Mouse (Mus musculus): ENCODE data around the gene Mrps27. TPM values are rescaled to one million over a fixed set of nuclear protein-coding genes. Genes with fewer than 3 reads are reported as not detected.
"Not testable (repeated sequence)": the region's sequence is repeated elsewhere in the genome, so short reads cannot be mapped to it uniquely, and the experiment has no call there.

Mrps27 gene
- polyA plus RNA-seq, 1 experiment = 9.3 TPM

DNA sequence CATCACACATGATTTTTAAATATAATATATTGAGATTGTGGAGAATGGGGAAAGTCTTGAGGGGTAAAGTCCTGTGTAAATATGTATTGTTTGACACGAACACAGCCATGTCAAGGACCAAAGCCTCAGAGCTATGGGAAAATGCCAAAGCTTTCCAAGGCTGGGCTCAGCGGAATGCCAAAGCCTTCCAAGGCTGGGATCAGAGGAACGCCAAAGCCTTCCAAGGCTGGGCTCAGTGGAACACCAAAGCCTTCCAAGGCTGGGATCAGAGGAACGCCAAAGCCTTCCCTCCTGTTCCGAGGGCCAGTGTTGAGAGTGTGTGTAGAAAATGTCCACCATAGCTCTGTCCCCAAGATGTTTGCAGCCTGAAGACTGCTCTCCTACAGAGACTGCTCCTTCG is 28.2 kb upstream of the Mrps27 start:
- Histone ChIP-seq H3K9me3 (no peaks in the 10 kb centered on the region), H3K27me3 (replicated peaks) (no peaks in the 10 kb centered on the region), H3K4me3 (replicated peaks) (no peak overlapping the region), H3K4me1 (peaks cover 66% of the 10 kb centered on the region), H3K36me3 (replicated peaks; ENCODE audit: low read length) (peaks cover 34% of the 10 kb centered on the region)
- TF ChIP-seq FLI1 (IDR thresholded peaks at IDR 0.05; ENCODE audit: low read length) (no peak), GATA1 (IDR thresholded peaks at IDR 0.05; ENCODE audit: borderline replicate concordance, low read length) (no peak)

DNA sequence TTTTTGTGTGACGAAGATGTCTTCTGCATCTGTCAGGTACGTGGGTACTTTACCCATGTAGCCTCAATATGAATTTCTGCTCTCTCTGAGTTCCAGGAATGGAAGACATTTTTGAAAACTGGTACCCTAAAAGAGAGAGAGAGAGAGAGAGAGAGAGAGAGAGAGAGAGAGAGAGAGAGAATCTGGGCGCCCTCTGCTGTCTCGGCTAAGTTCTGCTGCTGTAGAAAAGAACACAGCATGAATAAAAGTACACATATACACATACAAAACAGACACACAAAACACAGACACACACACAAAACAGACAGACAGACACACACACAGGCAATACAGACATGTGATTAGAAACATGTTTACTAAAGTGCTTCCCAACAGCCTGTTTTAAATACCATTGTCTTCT is 27.5 kb upstream of the Mrps27 start:
- Histone ChIP-seq H3K4me1 (peaks cover 66% of the 10 kb centered on the region), H3K9me3 (no peaks in the 10 kb centered on the region), H3K27me3 (replicated peaks) (no peaks in the 10 kb centered on the region), H3K4me3 (replicated peaks) (no peak overlapping the region), H3K36me3 (replicated peaks; ENCODE audit: low read length) (peaks cover 41% of the 10 kb centered on the region)
- no peak for TF ChIP-seq GATA1 (IDR thresholded peaks at IDR 0.05; ENCODE audit: borderline replicate concordance, low read length)
- no peak for TF ChIP-seq FLI1 (IDR thresholded peaks at IDR 0.05; ENCODE audit: low read length)

DNA sequence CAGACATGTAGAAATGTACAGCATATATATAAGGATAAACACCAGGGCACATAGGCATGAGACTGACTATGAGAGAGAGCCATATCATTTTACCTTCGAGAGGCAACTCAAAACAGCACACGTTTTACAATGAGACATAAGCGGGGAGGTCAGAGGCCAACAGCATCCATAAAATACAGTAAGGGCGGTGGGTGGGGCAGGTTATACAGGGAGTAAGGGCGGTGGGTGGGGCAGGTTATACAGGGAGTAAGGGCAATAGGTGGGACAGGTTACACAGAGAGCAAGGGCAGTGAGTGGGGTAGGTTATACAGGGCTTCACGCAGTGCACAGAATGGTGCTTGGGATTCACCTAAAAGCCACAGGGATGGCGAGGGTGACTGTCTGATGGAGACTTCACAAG is 24.1 kb upstream of the Mrps27 start:
- TF ChIP-seq GATA1 (IDR thresholded peaks at IDR 0.05; ENCODE audit: borderline replicate concordance, low read length) = no peak
- no peaks in the 10 kb centered on the region for H3K9me3 ChIP-seq
- peaks cover 51% of the 10 kb centered on the region for H3K4me1 ChIP-seq
- no peak overlapping the region for H3K4me3 ChIP-seq (replicated peaks)
- H3K36me3 ChIP-seq (replicated peaks; ENCODE audit: low read length) = peaks cover 72% of the 10 kb centered on the region
- H3K27me3 ChIP-seq (replicated peaks) = no peaks in the 10 kb centered on the region

DNA sequence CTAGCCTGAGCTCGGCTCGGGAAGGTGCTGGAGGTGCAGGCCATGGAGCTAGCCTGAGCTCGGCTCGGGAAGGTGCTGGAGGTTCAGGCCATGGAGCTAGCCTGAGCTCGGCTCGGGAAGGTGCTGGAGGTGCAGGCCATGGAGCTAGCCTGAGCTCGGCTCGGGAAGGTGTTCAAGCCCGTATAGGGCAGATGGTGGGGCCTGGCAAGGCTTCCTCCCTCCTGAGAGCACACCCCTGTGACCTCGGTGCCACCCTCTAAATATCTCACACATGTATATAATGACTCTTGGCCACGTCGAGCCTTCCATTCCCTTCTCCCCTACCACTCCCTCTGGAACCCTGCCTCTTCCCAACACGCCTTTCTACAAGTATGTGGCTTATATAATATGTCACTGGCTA is 21.7 kb upstream of the Mrps27 start:
- peaks cover 29% of the 10 kb centered on the region for H3K4me1 ChIP-seq
- peaks cover 91% of the 10 kb centered on the region for H3K36me3 ChIP-seq (replicated peaks; ENCODE audit: low read length)
- not testable (repeated sequence) for H3K27me3 ChIP-seq (replicated peaks); H3K9me3 ChIP-seq; H3K4me3 ChIP-seq (replicated peaks)

DNA sequence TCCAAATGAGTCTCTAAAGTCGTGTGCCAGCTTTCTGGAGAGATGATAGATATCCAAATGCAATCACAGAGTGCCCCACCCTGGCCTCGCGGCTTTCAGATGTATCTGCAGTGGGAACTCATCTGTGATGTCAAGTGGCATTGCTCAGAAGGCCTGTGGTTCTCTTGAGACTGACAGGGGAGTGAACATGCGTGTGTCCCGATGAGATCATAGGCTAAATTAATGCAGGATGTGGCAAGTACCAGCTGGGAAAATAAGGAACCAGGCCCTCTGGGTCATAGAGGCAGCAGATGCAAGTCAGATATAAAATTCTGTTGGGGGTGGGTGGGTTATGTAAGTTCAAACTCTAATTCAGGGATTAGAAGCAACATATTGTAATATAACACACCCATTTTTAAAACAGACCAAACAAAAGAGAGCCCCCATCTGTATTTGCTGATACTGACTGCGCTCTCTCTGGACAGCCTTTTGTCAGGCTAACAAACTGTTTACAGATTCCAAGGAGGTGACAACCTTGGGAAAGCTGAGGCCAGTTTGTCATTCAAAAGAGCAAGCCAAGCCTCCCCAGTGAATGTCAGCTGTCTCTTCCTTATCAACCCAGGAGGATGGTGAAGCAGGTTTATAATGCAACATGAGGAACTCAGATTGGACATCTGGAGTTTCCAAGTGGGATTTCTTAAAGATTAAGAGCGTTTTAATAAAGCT is 20.8 kb upstream of the Mrps27 start:
- H3K9me3 ChIP-seq = no peaks in the 10 kb centered on the region
- no peak for TF ChIP-seq FLI1 (IDR thresholded peaks at IDR 0.05; ENCODE audit: low read length)
- H3K27me3 ChIP-seq (replicated peaks) = no peaks in the 10 kb centered on the region
- H3K36me3 ChIP-seq (replicated peaks; ENCODE audit: low read length) = peaks cover 94% of the 10 kb centered on the region
- H3K4me3 ChIP-seq (replicated peaks) = no peak overlapping the region
- H3K4me1 ChIP-seq = peaks cover 21% of the 10 kb centered on the region

DNA sequence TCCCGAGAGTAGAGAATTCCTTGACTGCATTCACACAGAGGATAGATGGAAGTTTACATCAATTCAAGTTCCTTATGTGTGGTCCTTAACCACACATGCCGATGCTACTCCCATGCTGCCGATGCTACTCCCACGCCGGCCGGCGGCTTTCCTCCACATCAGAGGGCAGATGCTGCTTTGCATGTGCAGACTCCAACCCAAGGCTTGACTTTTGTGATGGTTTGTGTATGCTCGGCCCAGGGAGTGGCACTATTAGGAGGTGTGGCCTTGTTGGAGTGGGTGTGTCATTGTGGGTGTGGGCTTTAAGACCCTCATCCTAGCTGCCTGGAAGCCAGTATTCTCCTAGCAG is 20.3 kb upstream of the Mrps27 start:
- H3K4me3 ChIP-seq (replicated peaks); H3K27me3 ChIP-seq (replicated peaks); H3K9me3 ChIP-seq: not testable (repeated sequence)
- peaks cover 18% of the 10 kb centered on the region for H3K4me1 ChIP-seq
- H3K36me3 ChIP-seq (replicated peaks; ENCODE audit: low read length) = peaks cover 95% of the 10 kb centered on the region

DNA sequence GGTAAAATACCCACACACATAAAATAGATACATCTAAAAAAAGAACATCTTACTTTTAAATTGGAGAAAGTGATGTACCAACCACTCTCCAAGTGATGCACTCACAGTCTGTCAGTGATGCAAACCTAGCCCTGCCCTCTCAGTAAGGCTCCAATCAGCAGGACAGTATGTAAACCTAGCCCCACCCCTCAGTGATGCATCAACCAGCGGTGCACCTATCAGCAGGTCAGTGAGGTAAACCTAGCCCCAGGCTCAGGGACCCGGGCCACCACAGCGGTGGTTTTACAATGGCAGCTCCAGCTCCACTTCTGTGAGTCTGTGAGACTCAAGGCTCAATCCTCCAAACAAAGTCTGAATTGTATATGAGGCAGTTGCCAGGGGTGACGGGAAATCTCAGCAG is 13.3 kb upstream of the Mrps27 start:
- TF ChIP-seq GATA1 (IDR thresholded peaks at IDR 0.05; ENCODE audit: borderline replicate concordance, low read length) (no peak), FLI1 (IDR thresholded peaks at IDR 0.05; ENCODE audit: low read length) (no peak)
- Histone ChIP-seq H3K4me3 (replicated peaks) (no peak overlapping the region), H3K9me3 (no peaks in the 10 kb centered on the region), H3K27me3 (replicated peaks) (no peaks in the 10 kb centered on the region), H3K4me1 (peaks cover 3% of the 10 kb centered on the region; the same call in 1 of the 2 replicates), H3K36me3 (replicated peaks; ENCODE audit: low read length) (peaks cover 95% of the 10 kb centered on the region)

DNA sequence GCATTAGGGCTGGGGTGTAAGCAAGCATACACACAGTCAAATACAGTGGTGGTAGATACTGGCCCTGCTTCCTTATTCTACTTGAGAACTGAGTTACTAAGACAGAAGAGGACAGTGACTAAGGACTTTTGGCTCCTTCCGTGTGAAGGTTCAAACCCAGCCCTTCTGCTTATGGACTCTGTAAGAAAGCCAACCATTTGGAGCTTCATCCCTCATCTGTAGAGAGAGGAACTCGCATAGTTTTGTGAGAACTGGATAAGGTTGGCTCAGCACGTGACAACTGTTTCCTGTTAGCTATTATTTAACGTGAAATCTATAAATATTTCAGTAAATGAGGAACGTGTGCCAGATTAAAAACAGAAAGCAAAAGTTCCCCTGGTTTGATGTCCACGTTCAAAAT is 7.1 kb upstream of the Mrps27 start:
- Histone ChIP-seq H3K4me1 (peaks cover 57% of the 10 kb centered on the region), H3K27me3 (replicated peaks) (no peaks in the 10 kb centered on the region), H3K9me3 (no peaks in the 10 kb centered on the region), H3K36me3 (replicated peaks; ENCODE audit: low read length) (peaks cover 95% of the 10 kb centered on the region), H3K4me3 (replicated peaks) (peak overlapping the region; percentile 33)
- TF ChIP-seq FLI1 (IDR thresholded peaks at IDR 0.05; ENCODE audit: low read length) (no peak), GATA1 (IDR thresholded peaks at IDR 0.05; ENCODE audit: borderline replicate concordance, low read length) (no peak)

DNA sequence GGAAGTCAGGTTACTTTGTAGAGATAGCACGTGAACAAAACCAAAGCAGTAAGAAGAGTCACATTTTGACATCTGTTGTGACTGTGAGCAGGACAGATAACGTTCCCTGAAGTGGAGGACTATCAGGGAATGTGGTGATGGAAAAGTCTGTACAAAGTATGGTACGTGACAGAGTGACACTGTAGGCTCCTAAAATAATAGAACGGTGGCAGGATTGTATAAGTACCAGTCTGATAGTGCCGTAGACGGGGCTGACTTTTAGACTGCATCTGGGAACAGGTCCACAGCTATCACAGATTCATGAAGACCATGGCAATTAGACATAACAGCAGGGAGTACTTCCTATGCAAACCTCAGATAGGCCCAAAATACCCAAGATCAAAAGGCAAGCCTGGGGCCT is 3.1 kb upstream of the Mrps27 start:
- Histone ChIP-seq H3K27me3 (replicated peaks) (no peaks in the 10 kb centered on the region), H3K4me1 (peaks cover 86% of the 10 kb centered on the region), H3K9me3 (no peaks in the 10 kb centered on the region), H3K36me3 (replicated peaks; ENCODE audit: low read length) (peaks cover 65% of the 10 kb centered on the region), H3K4me3 (replicated peaks) (no peak overlapping the region)
- TF ChIP-seq GATA1 (IDR thresholded peaks at IDR 0.05; ENCODE audit: borderline replicate concordance, low read length) (no peak), FLI1 (IDR thresholded peaks at IDR 0.05; ENCODE audit: low read length) (no peak)

DNA sequence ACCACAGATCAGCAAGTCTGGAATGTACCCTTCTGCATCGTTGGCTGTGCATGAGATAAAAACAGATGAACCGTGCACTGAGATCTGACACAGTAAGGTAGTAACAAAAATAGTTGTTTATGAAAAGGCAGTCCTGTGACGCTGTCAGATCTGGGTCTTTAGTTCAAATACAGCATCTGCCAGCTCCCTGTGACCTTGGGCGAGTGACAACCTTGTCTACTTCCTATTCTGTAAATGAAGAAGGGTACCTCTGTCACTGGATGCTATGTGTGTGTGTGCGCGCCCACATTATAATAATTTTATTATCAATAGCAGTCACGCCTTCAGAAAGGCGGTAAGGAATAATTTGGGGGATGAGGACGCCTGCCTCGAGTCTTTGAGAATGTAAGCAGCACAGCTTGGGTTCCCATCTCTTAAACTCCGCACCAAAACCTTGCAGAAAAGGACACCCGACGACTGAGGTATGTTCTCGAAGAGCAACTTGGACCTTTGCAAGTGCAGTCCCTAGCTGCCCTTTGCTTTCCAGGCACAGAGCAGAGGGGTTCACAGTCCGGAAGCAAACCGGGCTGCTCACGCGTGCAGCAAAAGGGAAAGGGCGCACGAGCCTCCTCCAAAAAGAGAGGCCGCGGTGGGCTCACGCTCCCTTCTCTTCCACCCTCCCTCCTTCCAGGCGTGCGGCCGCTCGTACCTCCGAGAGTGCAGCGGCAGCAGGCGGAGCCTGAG is 549 bp upstream of the Mrps27 start:
- H3K36me3 ChIP-seq (replicated peaks; ENCODE audit: low read length) = peaks cover 55% of the 10 kb centered on the region
- no peaks in the 10 kb centered on the region for H3K9me3 ChIP-seq
- H3K27me3 ChIP-seq (replicated peaks) = no peaks in the 10 kb centered on the region
- H3K4me3 ChIP-seq (replicated peaks) = peak overlapping the region; percentile 98
- peaks cover 67% of the 10 kb centered on the region for H3K4me1 ChIP-seq
- no peak for TF ChIP-seq GATA1 (IDR thresholded peaks at IDR 0.05; ENCODE audit: borderline replicate concordance, low read length)
- no peak for TF ChIP-seq FLI1 (IDR thresholded peaks at IDR 0.05; ENCODE audit: low read length)

DNA sequence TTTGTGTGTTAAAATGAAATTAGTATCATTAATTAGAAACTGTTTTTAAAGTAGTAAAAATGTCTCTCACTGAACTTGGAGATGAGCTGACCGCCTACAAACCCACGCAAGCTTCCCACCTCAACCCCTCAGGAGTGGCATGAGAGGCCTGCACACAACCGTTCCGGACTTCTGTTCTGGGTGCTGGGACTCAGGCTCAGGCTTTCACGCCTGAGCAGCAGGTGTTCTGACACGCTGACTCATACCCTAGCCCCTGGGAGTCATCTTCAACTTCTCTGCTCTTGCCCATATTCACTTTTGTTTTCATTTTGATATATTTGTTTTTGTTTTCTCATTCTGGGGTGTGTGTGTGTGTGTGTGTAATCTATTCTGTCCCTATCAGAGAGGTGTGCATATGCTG is 5.4 kb downstream of the Mrps27 start:
- Histone ChIP-seq H3K4me3 (replicated peaks) (no peak overlapping the region), H3K4me1 (peaks cover 51% of the 10 kb centered on the region), H3K36me3 (replicated peaks; ENCODE audit: low read length) (peaks cover 34% of the 10 kb centered on the region), H3K9me3 (no peaks in the 10 kb centered on the region), H3K27me3 (replicated peaks) (no peaks in the 10 kb centered on the region)
- no peak for TF ChIP-seq FLI1 (IDR thresholded peaks at IDR 0.05; ENCODE audit: low read length)
